Mouse (Mus musculus) adrenal gland, postnatal 14 days (tissue): Measurements from ENCODE around the gene Ncbp3. TPM values are rescaled to one million over a fixed set of nuclear protein-coding genes. Genes with fewer than 3 reads are reported as not detected.

Experiments used
- DNase-seq: peaks from one replicate; pipeline ENCODE4 v3.0.0; 2021; ENCODE audit warnings: mixed read lengths
- total RNA-seq: library from RNA; stranded (reverse); gene quantifications from 2 replicates; pipeline ENCODE4 v1.2.3, GENCODE M21; 2021

The Ncbp3 gene
- total RNA-seq, 1 experiment from 2014 or later, result 9.2 TPM

DNA sequence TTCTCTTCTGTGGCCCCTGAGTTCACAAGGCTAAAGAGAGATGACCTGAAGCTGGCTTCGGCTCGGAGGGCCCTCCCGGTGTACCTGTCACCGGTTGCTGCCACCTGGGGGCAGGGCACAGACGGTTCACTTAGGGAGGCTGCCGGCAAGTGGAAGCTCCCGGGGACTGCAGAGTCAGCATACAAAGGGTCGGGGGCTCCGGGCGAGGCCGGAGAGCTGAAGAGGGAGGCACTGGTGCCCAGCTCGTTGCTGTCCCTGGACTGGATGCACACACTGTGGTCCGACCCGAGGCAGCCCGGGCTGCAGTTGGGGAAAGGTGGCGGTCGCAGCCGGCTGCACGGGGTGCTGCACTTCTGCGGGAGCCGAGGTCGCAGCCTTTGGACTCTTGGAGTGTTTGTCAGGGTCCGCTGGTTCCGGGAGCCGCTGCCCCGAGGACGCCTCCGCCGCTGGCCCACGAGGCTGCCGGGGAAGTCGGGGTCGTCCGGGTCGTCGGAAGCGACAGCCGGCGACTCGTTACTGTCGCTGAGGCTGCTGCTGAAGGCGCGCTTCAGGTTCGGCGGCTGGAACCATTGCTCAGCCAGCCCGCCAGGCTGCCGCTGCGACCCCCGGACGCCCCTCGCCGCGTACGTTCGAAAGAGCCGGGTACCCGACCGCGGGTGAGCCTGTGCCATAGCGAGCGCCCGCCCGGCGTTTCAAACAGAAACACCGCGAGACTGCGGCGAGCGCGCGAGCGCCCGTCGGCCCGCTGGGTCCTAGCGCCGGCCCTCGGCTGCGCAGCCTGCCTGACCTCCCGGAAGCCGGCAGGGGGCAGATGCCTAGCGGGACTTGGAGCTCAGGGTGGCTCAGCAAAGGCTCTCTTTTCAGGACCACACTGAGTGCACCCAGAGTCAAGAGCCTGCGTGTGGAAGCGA lies 90.3 kb downstream of the Ncbp3 start, which contains the start of gene Haspin:
Gene Haspin (minus strand): TSS at position 704 of the 911 bp plus-strand sequence.
- DNase-seq, result peak; percentile 96

Other genes starting within 250 kb of the Ncbp3 start
- gene Atp2a3, start 86.6 kb upstream of the Ncbp3 start, total RNA-seq, result 10.8 and 25.5 TPM in 2 replicates
- gene P2rx1, start 48.7 kb upstream of the Ncbp3 start, total RNA-seq, result 0.98 and 1.2 TPM in 2 replicates
- gene Camkk1, start 28.8 kb upstream of the Ncbp3 start, total RNA-seq, result 1.3 and 1.5 TPM in 2 replicates
- gene Itgae, start 42.8 kb downstream of the Ncbp3 start, total RNA-seq, result 0.30 and 1.7 TPM in 2 replicates
- gene Haspin, start 90.5 kb downstream of the Ncbp3 start, total RNA-seq, result 2.6 and 3.2 TPM in 2 replicates
- gene P2rx5, start 112.6 kb downstream of the Ncbp3 start, total RNA-seq, result 12.7 and 14.2 TPM in 2 replicates
- 104 and 115 TPM in 2 replicates for gene Emc6, start 129.3 kb downstream of the Ncbp3 start, total RNA-seq
- gene Tax1bp3, start 129.3 kb downstream of the Ncbp3 start, total RNA-seq, result 69.6 and 69.7 TPM in 2 replicates
- 12.9 and 16.6 TPM in 2 replicates for gene Ctns, start 151.3 kb downstream of the Ncbp3 start, total RNA-seq
- 10.3 and 11.8 TPM in 2 replicates for gene Shpk, start 151.7 kb downstream of the Ncbp3 start, total RNA-seq
- 0.15 TPM in 1 of 2 replicates, not detected in the other for gene Trpv1, start 186.5 kb downstream of the Ncbp3 start, total RNA-seq
- gene Trpv3, start 219.6 kb downstream of the Ncbp3 start, total RNA-seq, result 0.15 TPM in 2 replicates